Mouse (Mus musculus) kidney, adult 2 months (tissue): ENCODE measurements at regions not wholly inside any gene's neighbourhood (a gene's known extent, or its start where the extent isn't known, plus 50 kb on each side); places are given as distances from the start of the nearest gene placed in this dataset.

ENCODE experiments used
- DNase-seq: peaks from one replicate; pipeline ENCODE4 v3.0.0; 2021
- H3K27ac ChIP-seq: fragments of 200-500 bp; 2 replicates; pipeline ENCODE4 v1.5.1; 2012; ENCODE audit warnings: low read depth, low read length, control low read depth, inconsistent platforms; ENCODE audit not compliant: insufficient read depth
- H3K27me3 ChIP-seq: fragments of 200-500 bp; replicated peaks from 2 replicates; pipeline ENCODE4 v1.6.1; 2012; ENCODE audit warnings: mild to moderate bottlenecking, moderate library complexity, low read length, inconsistent platforms; ENCODE audit not compliant: control insufficient read depth, insufficient read depth
- H3K36me3 ChIP-seq: fragments of 200-500 bp; 2 replicates; pipeline ENCODE4 v1.6.1; 2012; ENCODE audit warnings: mild to moderate bottlenecking, moderate library complexity, low read length, inconsistent platforms; ENCODE audit not compliant: control insufficient read depth, insufficient read depth
- H3K4me1 ChIP-seq: fragments of 200-500 bp; 2 replicates; pipeline ENCODE4 v1.6.1; 2011; ENCODE audit warnings: low read length; ENCODE audit not compliant: control insufficient read depth, insufficient read depth
- H3K4me3 ChIP-seq: fragments of 200-500 bp; 2 replicates; pipeline ENCODE4 v1.5.1; 2011; ENCODE audit warnings: mild to moderate bottlenecking, low read depth, low read length, control low read depth; ENCODE audit not compliant: insufficient read depth
- CTCF ChIP-seq: fragments of 200-500 bp; conservative IDR thresholded peaks from 2 replicates; pipeline ENCODE4 v1.5.1; 2011; ENCODE audit warnings: low read depth, mild to moderate bottlenecking, control low read depth, low read length, moderate library complexity, mixed read lengths; ENCODE audit not compliant: insufficient read depth, insufficient read length
- POLR2A ChIP-seq: fragments of 200-500 bp; IDR thresholded peaks from one replicate; pipeline ENCODE4 v1.6.1; 2011; ENCODE audit warnings: low read depth, low read length, control low read depth
- WGBS: fragments of 180-500 bp; shearing (Covaris S2); methylation state at CpG from one replicate; pipeline ENCODE4 v1.1.7; 2018; 5-methylcytosine and 5-hydroxymethylcytosine counted together

DNA sequence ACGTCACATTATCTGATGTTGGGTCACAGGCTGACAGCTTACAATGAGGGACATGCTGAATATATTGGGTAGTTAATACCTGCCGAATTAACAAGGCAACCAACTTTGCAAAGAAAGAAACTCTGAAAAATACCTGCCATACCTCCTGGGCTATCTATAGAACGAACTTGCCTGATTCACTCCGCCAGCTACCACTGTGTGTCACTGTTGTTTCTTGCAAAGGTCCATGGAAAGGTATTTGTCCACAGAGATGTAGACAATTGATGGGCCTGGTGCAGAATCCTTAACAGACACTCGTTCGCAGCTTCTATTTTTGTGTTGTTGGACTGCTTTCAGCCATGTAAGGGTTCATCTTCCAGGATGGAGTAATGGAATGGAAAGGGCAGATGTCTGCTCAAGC, 226.4 kb upstream of the Tmco5 start:
- H3K27me3 ChIP-seq, result no peaks in the 10 kb centered on the region; the same call in 1 of the 2 replicates
- DNase-seq, result no peak
- 81% methylated on average over 6 of the region's 6 CpGs for WGBS
- no peak for TF ChIP-seq CTCF
- TF ChIP-seq POLR2A, result no peak
- H3K27ac ChIP-seq, result no peak overlapping the region
- no peaks in the 10 kb centered on the region for H3K36me3 ChIP-seq
- H3K4me3 ChIP-seq, result no peak overlapping the region
- no peaks in the 10 kb centered on the region for H3K4me1 ChIP-seq

DNA sequence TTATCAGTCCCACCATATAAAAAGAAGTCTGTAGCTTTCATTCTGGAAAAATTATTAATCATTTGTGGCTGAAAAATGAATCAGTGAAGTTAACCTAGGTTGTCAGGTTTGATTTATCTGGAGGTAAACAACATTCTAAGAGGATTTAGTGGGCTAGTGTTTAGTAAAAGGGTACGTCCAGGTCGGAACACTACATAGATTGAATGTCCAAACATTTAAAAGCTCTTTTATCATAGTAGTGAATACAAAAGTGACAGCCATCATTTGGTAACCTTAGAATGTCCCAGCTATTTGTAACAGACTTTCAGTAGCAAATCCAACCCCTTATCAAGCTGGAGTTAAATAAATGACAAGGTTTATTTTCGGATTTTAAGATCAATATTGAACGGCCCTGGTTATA, 192.7 kb upstream of the Tmco5 start:
- TF ChIP-seq POLR2A (no peak), CTCF (no peak)
- H3K4me1 ChIP-seq, result no peaks in the 10 kb centered on the region
- DNase-seq, result no peak
- no peak overlapping the region for H3K27ac ChIP-seq
- no peaks in the 10 kb centered on the region for H3K36me3 ChIP-seq
- H3K27me3 ChIP-seq, result no peaks in the 10 kb centered on the region
- no peak overlapping the region for H3K4me3 ChIP-seq
- 82% methylated on average over 4 of the region's 4 CpGs for WGBS

DNA sequence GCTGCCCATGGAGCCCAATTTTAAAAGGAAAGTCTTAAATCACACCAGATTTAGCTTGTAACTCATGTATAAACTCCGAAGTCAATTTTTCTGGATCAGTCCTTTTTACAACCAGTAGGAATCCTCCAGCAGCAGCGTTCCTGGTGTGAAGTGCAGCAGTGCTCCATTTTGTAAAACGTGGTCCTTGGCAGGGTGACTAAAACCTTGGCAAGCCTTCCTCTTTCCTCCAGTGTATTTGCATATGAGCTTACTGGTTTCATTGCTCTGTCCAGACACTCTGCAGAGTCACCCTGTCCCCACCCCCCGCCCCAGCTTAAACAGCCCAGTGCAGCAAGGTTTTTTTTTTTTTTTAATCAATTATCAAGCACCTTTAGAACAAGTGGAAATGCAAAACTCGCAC, 180.9 kb upstream of the Tmco5 start:
- TF ChIP-seq POLR2A, result no peak
- TF ChIP-seq CTCF, result no peak
- 58% methylated on average over 5 of the region's 5 CpGs for WGBS
- Histone ChIP-seq H3K4me1 (no peaks in the 10 kb centered on the region), H3K4me3 (no peak overlapping the region), H3K36me3 (no peaks in the 10 kb centered on the region), H3K27me3 (no peaks in the 10 kb centered on the region), H3K27ac (no peak overlapping the region)
- DNase-seq, result no peak

DNA sequence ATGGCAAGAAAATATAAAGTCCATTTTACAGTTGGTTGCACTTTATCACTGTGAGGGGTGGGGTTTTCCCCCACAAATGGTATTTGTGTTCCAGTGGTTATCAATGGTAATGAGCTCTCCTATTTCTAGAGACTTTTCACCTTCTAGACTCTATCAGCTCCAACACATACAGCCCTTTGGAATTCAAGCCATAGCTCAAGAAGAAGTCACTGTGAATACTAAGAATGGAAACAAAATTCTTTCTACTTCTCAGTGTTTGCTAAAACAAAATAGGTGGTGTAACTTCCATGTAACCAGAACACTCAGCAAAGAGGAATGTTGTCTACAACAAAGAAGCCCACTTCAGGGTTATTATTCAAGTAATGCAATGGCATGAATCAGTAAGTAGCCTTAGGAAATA, 173.8 kb upstream of the Tmco5 start:
- Histone ChIP-seq H3K27me3 (no peaks in the 10 kb centered on the region), H3K4me3 (no peak overlapping the region), H3K36me3 (no peaks in the 10 kb centered on the region), H3K27ac (no peak overlapping the region), H3K4me1 (no peaks in the 10 kb centered on the region)
- TF ChIP-seq POLR2A, result no peak
- no peak for TF ChIP-seq CTCF
- no peak for DNase-seq

DNA sequence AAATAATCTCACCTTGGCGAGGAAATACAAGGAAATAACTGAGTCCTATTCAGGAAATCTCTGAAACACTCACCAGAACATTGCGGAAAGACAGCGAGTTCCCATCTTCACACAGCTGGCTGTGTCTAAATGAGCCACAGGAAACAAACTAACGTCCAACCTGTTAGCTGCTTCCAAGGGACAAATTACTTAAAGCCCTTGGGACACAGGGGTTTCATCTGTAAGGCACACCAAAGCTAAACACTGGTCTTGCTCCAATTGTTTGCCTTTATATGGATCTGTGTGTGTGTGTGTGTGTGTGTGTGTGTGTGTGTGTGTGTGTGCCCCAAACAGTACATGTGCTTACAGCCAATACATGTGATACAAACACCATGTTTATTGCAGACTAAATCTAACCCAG, 168.9 kb upstream of the Tmco5 start:
- H3K36me3 ChIP-seq, result no peaks in the 10 kb centered on the region
- H3K27me3 ChIP-seq, result no peaks in the 10 kb centered on the region
- no peak overlapping the region for H3K27ac ChIP-seq
- no peak overlapping the region for H3K4me3 ChIP-seq
- WGBS, result 71% methylated on average over 4 of the region's 4 CpGs
- peak; percentile 82 for DNase-seq
- TF ChIP-seq CTCF (no peak), POLR2A (no peak)
- H3K4me1 ChIP-seq, result no peaks in the 10 kb centered on the region

DNA sequence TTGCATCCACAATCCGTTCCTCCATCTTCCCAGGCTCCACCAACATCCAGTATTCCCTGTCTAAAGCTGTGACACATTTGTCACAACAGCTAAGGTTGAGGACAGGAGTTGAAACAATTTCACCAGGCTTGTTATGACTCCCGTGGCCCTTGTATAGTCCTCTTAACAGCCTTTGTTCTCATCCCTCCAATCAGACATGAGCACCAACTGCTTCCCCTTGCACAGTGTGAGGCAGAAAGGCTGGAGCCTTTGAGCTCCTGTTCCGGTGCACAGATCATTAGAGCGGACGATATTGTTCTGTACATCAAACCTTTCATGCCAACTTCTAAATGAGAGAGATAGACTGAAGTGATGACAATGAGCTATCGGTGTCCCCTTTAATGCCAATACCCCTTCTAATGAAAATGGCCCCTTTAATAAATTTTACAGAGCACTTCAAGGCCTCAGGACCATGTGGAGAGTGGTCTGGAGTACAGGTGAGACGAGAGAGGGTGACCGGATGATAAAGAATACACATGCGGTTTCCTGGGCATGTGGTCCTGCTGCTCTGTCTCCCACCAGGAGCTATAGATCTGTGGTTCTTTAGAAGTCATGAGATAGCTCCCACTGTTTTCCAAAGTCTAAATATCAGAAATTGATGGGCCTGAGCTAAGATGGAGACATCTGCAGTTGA, 161.8 kb upstream of the Tmco5 start:
- H3K27me3 ChIP-seq, result no peaks in the 10 kb centered on the region
- 80% methylated on average over 9 of the region's 9 CpGs for WGBS
- H3K27ac ChIP-seq, result no peak overlapping the region
- H3K4me3 ChIP-seq, result no peak overlapping the region
- H3K4me1 ChIP-seq, result no peaks in the 10 kb centered on the region
- no peaks in the 10 kb centered on the region for H3K36me3 ChIP-seq
- no peak for DNase-seq
- no peak for TF ChIP-seq CTCF
- TF ChIP-seq POLR2A, result no peak

DNA sequence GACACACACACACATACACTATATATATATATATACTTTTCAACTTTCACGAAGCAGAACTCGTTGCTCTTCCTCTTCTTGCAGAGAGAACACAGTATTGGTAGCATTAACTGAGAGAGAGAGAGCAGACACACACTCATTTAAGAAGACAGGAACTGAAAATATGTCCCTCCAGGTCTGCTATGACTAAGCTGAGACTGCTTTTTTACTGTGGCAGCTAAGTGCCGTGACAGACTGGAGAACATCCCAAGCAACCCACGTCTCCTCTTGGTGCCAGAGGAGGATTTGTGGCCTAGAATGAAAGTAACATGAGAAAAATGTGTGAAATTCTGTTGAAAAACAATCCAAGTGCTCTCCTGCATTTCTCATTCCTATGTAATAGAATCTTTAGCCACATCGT, 159.9 kb upstream of the Tmco5 start:
- H3K27me3 ChIP-seq, result no peaks in the 10 kb centered on the region
- H3K4me3 ChIP-seq, result no peak overlapping the region
- H3K4me1 ChIP-seq, result no peaks in the 10 kb centered on the region
- no peaks in the 10 kb centered on the region for H3K36me3 ChIP-seq
- 72% methylated on average over 5 of the region's 5 CpGs for WGBS
- no peak overlapping the region for H3K27ac ChIP-seq
- TF ChIP-seq POLR2A (no peak), CTCF (no peak)
- DNase-seq, result no peak
